Mouse (Mus musculus) layer of hippocampus, adult 9-10 months (tissue): ENCODE results near the gene Neurog1.

Experiments used
- DNase-seq: peaks from one replicate; pipeline ENCODE4 v3.0.0; 2022; ENCODE audit warnings: low spot score

Gene Neurog1

DNA sequence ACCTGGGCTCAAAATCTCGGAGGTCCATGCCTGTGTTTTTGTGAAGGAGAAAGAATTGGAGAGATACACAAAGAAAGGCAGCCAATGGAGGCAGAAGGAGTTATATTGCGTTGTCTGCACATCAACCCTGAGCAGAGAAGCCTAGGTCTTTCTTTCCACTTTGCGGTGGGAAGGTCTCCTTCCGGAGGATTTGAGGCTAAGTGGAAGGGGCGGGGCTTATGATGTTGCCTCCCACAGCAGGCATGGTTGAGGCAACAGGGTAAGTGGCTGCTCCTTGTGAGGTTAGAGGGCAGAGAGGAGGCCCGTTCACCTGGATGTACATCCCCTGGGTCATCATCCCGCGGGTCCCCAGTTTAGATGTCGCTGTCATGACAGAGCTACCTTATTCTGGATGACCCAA, 32.7 kb downstream of the Neurog1 start:
- DNase-seq = no peak

DNA sequence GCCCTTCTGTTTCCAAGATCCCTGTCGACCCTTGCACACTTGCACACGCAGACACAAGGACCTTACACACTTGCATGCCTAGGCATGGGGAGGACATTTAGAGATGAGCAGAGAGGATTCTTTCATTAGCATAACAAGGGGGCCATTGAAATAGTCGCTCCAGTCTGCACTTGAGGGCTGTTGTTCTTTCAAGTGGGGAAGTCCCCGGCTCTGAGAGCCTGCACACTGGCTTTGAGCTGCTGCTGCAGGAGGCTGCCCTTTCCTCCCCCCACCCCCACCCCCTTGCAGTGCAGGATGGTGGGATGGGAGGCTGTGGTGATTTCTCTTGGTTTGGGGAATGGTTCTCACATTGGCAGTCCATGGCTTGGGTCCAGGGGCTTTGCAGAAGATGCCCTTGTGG, 35.9 kb downstream of the Neurog1 start:
- DNase-seq = no peak

DNA sequence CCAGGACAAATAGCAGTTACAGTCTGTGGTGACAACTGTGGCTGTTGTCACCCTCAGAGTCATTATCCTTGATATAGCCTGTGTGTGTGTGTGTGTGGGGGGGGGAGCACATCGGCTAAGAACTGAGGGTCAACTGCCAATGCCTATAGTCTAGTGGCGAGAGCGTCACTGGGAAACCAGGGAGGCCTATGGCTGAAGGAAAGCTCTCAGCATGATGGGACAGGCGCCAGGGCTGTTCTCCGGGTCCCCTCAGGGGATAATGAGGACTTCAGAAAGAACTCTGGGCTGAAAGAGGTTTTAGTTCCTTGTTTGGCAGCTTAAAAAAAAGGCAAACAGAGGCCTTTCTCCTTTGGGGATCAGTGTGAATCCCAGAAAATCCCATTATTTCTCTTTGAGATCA, 37.3 kb downstream of the Neurog1 start:
- DNase-seq = no peak

DNA sequence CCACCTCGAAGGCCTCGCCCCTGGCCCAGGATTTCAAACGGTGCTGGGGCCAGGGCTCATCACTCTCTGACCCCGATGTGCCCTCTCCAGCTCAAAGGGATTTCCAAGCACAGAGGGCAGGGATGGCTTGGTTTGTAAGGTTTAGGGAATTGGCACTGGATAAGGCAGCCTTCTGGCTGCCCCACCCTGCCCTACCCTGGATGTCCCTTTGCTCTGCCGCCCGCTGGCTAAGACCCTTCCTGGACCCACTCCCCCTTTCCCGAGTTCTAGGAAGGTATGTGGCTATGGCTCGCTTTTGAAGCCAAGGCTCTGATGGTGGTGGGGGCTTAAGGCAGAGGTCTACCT, 42.9 kb downstream of the Neurog1 start:
- DNase-seq = no peak

DNA sequence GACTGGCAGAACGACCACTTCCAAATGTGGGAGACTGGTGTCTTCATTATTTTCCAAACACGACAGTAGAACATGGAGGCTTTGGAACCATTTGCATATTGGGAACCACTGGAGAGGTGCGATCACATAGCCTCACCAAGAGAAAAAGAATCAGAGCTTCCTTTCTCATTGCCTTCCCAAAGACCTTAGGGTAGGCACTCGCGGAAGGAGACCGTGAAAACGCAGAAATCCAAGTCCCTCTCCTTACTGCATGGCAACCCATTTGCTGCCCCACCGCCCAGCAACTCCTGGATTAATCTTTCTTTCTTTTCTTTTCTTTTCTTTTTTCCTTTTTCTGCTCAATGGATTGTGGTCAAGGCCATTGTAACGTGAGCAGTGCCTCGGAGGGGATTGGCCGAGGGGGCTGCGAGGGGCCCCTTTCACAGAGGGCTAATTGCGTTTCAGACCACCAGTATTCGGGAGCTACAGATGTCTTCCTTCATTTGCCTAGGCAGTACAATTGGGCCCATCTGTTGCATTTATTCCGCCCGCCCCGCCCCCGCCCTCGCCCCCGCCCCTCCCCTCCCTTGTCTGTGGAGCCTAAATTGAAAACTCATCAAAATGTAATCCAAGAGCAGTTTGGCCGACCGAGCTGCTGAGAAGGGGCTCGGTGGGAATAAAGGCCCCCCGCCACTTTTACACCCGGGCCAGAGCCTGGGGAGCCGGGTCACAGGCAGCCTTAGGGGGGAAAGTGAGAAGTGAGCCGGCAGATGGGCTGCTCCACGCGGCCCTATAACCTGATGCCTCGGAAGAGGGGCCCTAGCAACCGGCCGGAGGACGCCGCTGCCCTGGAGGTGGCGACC, 43.5 kb downstream of the Neurog1 start:
- no peak for DNase-seq
